Mouse (Mus musculus) MEL (cell line): ENCODE measurements around the gene Pde1a. TPM values are rescaled to one million over a fixed set of nuclear protein-coding genes. Genes with fewer than 3 reads are reported as not detected.

Experiments used
- DNase-seq: peaks from one replicate; pipeline ENCODE4 v3.0.0; 2011; ENCODE audit warnings: low read depth, low spot score
- H3K27ac ChIP-seq: 2 replicates; pipeline ENCODE4 v1.5.1; 2012; ENCODE audit warnings: low read depth, mild to moderate bottlenecking, control low read depth, low read length, moderate library complexity; ENCODE audit not compliant: control insufficient read depth
- H3K27me3 ChIP-seq, 2 experiments: fragments of 150-350 bp in 1 of 2; sonication (generic) in 1 of 2; 2 replicates each; pipeline ENCODE4 v1.6.1; 2012; ENCODE audit warnings: low read length in 2 of 2, mild to moderate bottlenecking in 2 of 2, improper control_type of control experiment in 1 of 2, moderate library complexity in 1 of 2; ENCODE audit not compliant: insufficient read depth in 2 of 2, control insufficient read depth in 1 of 2
- H3K36me3 ChIP-seq, 2 experiments: 2 replicates each; pipeline ENCODE4 v1.6.1; 2012 to 2014; ENCODE audit warnings: low read length in 2 of 2, improper control_type of control experiment in 1 of 2, inconsistent platforms in 1 of 2, mild to moderate bottlenecking in 1 of 2; ENCODE audit not compliant: insufficient read depth in 2 of 2, control insufficient read depth in 1 of 2
- H3K4me1 ChIP-seq, 2 experiments: fragments of 150-350 bp in 1 of 2; sonication (generic) in 1 of 2; 2 replicates each; pipeline ENCODE4 v1.6.1; 2012; ENCODE audit warnings: low read length in 2 of 2, improper control_type of control experiment in 1 of 2, mild to moderate bottlenecking in 1 of 2; ENCODE audit not compliant: insufficient read depth in 2 of 2, control insufficient read depth in 1 of 2
- H3K4me3 ChIP-seq, 2 experiments: fragments of 150-350 bp in 1 of 2; sonication (generic) in 1 of 2; 2 replicates each; pipeline ENCODE4 v1.5.1; 2012; ENCODE audit warnings: low read depth in 2 of 2, low read length in 2 of 2, mild to moderate bottlenecking in 2 of 2, moderate library complexity in 2 of 2, control low read depth in 1 of 2, improper control_type of control experiment in 1 of 2; ENCODE audit not compliant: control insufficient read depth in 1 of 2, insufficient read depth in 1 of 2
- H3K79me2 ChIP-seq: 2 replicates; pipeline ENCODE4 v1.6.1; 2012; ENCODE audit warnings: mild to moderate bottlenecking, low read length, moderate library complexity; ENCODE audit not compliant: control insufficient read depth, poor library complexity, insufficient read depth
- H3K9ac ChIP-seq: 2 replicates; pipeline ENCODE4 v1.6.1; 2012; ENCODE audit warnings: low read depth, mild to moderate bottlenecking, control low read depth, low read length, moderate library complexity; ENCODE audit not compliant: control insufficient read depth, poor library complexity, severe bottlenecking
- H3K9me3 ChIP-seq: fragments of 150-350 bp; sonication (generic); replicated peaks from 2 replicates; pipeline ENCODE4 v1.6.1; 2012; ENCODE audit warnings: mild to moderate bottlenecking, low read length, improper control_type of control experiment, moderate library complexity; ENCODE audit not compliant: insufficient read depth
- CHD1 ChIP-seq: IDR thresholded peaks from 2 replicates; pipeline ENCODE4 v1.6.1; 2012; ENCODE audit warnings: low read depth, mild to moderate bottlenecking, inconsistent platforms, low read length, improper control_type of control experiment
- CTCF ChIP-seq, 3 experiments: IDR thresholded peaks in 2 of 3; conservative IDR thresholded peaks in 1 of 3; 2 replicates each; pipeline ENCODE4 v1.5.1; 2011 to 2012; ENCODE audit warnings: low read length in 3 of 3, low read depth in 2 of 3, mild to moderate bottlenecking in 2 of 3, improper control_type of control experiment in 1 of 3, inconsistent platforms in 1 of 3, mixed read lengths in 1 of 3, moderate library complexity in 1 of 3; ENCODE audit not compliant: control insufficient read depth in 1 of 3, insufficient read depth in 1 of 3, poor library complexity in 1 of 3, severe bottlenecking in 1 of 3
- E2F4 ChIP-seq: IDR thresholded peaks from 2 replicates; pipeline ENCODE4 v1.6.1; 2011; ENCODE audit warnings: low read depth, low read length, improper control_type of control experiment, borderline replicate concordance
- EP300 ChIP-seq, 2 experiments: IDR thresholded peaks; 2 replicates each; pipeline ENCODE4 v1.6.1; 2011; ENCODE audit warnings: improper control_type of control experiment in 2 of 2, low read length in 2 of 2, low read depth in 1 of 2, mild to moderate bottlenecking in 1 of 2
- GABPA ChIP-seq: IDR thresholded peaks from 2 replicates; pipeline ENCODE4 v1.6.1; 2012; ENCODE audit warnings: low read depth, mild to moderate bottlenecking, inconsistent platforms, low read length, improper control_type of control experiment, moderate library complexity
- HCFC1 ChIP-seq: IDR thresholded peaks from 2 replicates; pipeline ENCODE4 v1.6.1; 2012; ENCODE audit warnings: low read depth, mild to moderate bottlenecking, inconsistent platforms, low read length, improper control_type of control experiment, moderate library complexity
- KAT2A ChIP-seq: conservative IDR thresholded peaks from 2 replicates; pipeline ENCODE4 v1.6.1; 2012; ENCODE audit warnings: low read depth, low read length, improper control_type of control experiment, inconsistent platforms
- MAFK ChIP-seq: IDR thresholded peaks from 2 replicates; pipeline ENCODE4 v1.6.1; 2011; ENCODE audit warnings: low read depth, mild to moderate bottlenecking, low read length, improper control_type of control experiment, borderline replicate concordance
- MAX ChIP-seq: IDR thresholded peaks from 2 replicates; pipeline ENCODE4 v1.6.1; 2011; ENCODE audit warnings: low read length, improper control_type of control experiment
- MEF2A ChIP-seq: IDR thresholded peaks from 2 replicates; pipeline ENCODE4 v1.6.1; 2014; ENCODE audit warnings: low read depth, mild to moderate bottlenecking, inconsistent platforms, low read length, improper control_type of control experiment; ENCODE audit not compliant: poor library complexity, insufficient replicate concordance, severe bottlenecking; ENCODE audit errors: extremely low read depth
- MXI1 ChIP-seq: IDR thresholded peaks from 2 replicates; pipeline ENCODE4 v1.6.1; 2011; ENCODE audit warnings: mild to moderate bottlenecking, low read depth, low read length, improper control_type of control experiment
- NRF1 ChIP-seq: IDR thresholded peaks from 2 replicates; pipeline ENCODE4 v1.6.1; 2014; ENCODE audit warnings: low read depth, mild to moderate bottlenecking, inconsistent platforms, low read length, improper control_type of control experiment, moderate library complexity; ENCODE audit not compliant: poor library complexity, insufficient read depth, severe bottlenecking
- POLR2A ChIP-seq, 2 experiments: IDR thresholded peaks; 2 replicates each; pipeline ENCODE4 v1.6.1; 2011 to 2012; ENCODE audit warnings: low read length in 2 of 2, mild to moderate bottlenecking in 2 of 2, control low read depth in 1 of 2, improper control_type of control experiment in 1 of 2, low read depth in 1 of 2, moderate library complexity in 1 of 2; ENCODE audit not compliant: control insufficient read depth in 1 of 2, insufficient read depth in 1 of 2, poor library complexity in 1 of 2
- RAD21 ChIP-seq: IDR thresholded peaks from 2 replicates; pipeline ENCODE4 v1.6.1; 2011; ENCODE audit warnings: mild to moderate bottlenecking, low read depth, low read length, improper control_type of control experiment
- RCOR1 ChIP-seq: IDR thresholded peaks from 2 replicates; pipeline ENCODE4 v1.6.1; 2012; ENCODE audit warnings: low read depth, mild to moderate bottlenecking, inconsistent platforms, low read length, improper control_type of control experiment
- SIN3A ChIP-seq: IDR thresholded peaks from 2 replicates; pipeline ENCODE4 v1.6.1; 2012; ENCODE audit warnings: low read length, improper control_type of control experiment, inconsistent platforms
- SMC3 ChIP-seq: IDR thresholded peaks from 2 replicates; pipeline ENCODE4 v1.6.1; 2011; ENCODE audit warnings: low read depth, low read length, improper control_type of control experiment
- TBP ChIP-seq: IDR thresholded peaks from 2 replicates; pipeline ENCODE4 v1.8.0; 2011; ENCODE audit warnings: low read depth, low read length, improper control_type of control experiment
- TCF12 ChIP-seq: IDR thresholded peaks from 2 replicates; pipeline ENCODE4 v1.6.1; 2014; ENCODE audit warnings: low read depth, mild to moderate bottlenecking, inconsistent platforms, low read length, improper control_type of control experiment, moderate library complexity
- USF1 ChIP-seq: IDR thresholded peaks from 2 replicates; pipeline ENCODE4 v1.6.1; 2014; ENCODE audit warnings: low read depth, mild to moderate bottlenecking, inconsistent platforms, low read length, improper control_type of control experiment, moderate library complexity
- USF2 ChIP-seq, 2 experiments: IDR thresholded peaks; 2 replicates each; pipeline ENCODE4 v1.6.1; 2011 to 2012; ENCODE audit warnings: improper control_type of control experiment in 2 of 2, low read length in 2 of 2, borderline replicate concordance in 1 of 2, inconsistent platforms in 1 of 2, low read depth in 1 of 2, mild to moderate bottlenecking in 1 of 2; ENCODE audit not compliant: insufficient read depth in 1 of 2
- ZKSCAN1 ChIP-seq: IDR thresholded peaks from 2 replicates; pipeline ENCODE4 v1.6.1; 2012; ENCODE audit warnings: low read depth, mild to moderate bottlenecking, inconsistent platforms, low read length, improper control_type of control experiment, moderate library complexity
- ZMIZ1 ChIP-seq: IDR thresholded peaks from 2 replicates; pipeline ENCODE4 v1.6.1; 2012; ENCODE audit warnings: low read depth, mild to moderate bottlenecking, inconsistent platforms, low read length, improper control_type of control experiment, moderate library complexity
- polyA plus RNA-seq, 2 experiments: library from polyadenylated mRNA; stranded (reverse) in 1 of 2; unstranded in 1 of 2; fragments of >175 nt in 1 of 2; fragments of >200 nt in 1 of 2; gene quantifications; 2 replicates each; pipeline versions ENCODE4 v1.2.1 to v1.2.4; 2012; ENCODE audit warnings: low replicate concordance in 2 of 2, low read depth in 1 of 2; ENCODE audit not compliant: insufficient read length in 2 of 2, insufficient read depth in 1 of 2, missing spikeins in 1 of 2
- total RNA-seq: library from RNA; depleted of rRNA; stranded (reverse); fragments of 300-350 nt; gene quantifications from 2 replicates; pipeline ENCODE4 v1.2.3, GENCODE M21; 2012

Gene Pde1a
- total and polyA plus RNA-seq, 3 experiments: not detected

DNA sequence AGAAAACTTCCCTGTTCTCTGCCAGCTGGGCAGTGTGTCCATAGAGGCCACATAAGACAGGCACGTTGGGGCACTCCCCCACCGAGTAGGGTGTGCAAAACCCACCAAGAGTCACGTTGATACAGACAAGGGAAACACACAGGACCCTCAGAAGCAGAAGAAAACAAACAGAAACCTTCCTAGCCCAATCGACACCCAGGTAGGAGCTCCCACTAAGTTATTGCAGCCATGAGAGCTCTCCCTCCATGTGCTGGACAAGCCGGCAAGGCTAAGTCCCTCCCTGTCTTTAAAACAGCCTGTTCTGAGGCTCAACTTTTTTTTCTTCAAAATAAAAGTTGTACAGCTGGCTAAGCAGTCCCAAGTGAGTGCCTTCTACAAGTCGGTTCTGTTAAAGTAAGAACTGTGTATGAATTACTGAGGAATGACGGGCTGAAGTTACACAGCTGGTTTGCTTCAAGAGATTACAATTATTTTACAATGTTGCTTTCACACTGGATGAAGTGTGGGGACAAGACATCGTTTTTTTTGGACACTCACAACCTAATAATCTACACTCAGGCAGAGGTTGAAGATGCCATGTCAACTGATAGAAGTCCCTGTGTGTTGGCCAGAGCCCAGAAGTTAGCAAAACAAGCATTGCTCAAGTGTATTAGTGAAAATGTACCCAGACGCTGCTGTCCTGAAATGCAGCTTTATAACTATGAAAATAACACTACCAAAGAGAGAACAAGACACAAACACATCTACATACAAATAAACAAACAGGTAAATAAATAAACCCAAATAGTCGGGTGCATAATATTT, 90.4 kb downstream of the Pde1a start:
- Histone ChIP-seq H3K9ac (no peak overlapping the region), H3K79me2 (no peaks in the 10 kb centered on the region), H3K9me3 (no peaks in the 10 kb centered on the region), H3K4me3 (no peak overlapping the region), H3K27me3 (no peaks in the 10 kb centered on the region), H3K27ac (no peak overlapping the region)
- no peak for DNase-seq
- TF ChIP-seq ZMIZ1: no peak
- no peak for TF ChIP-seq MAFK
- TF ChIP-seq RCOR1: no peak
- TF ChIP-seq TBP: no peak
- no peak for TF ChIP-seq POLR2A (IDR thresholded peaks at IDR 0.05; ENCODE audit: control insufficient read depth in 1 of 2, insufficient read depth in 1 of 2, low read depth in 1 of 2, low read length in 2 of 2, poor library complexity in 1 of 2)
- no peak for TF ChIP-seq E2F4
- no peak for TF ChIP-seq MXI1
- TF ChIP-seq SIN3A: no peak
- no peak for TF ChIP-seq NRF1
- no peak for TF ChIP-seq RAD21
- TF ChIP-seq MAX: no peak
- TF ChIP-seq CHD1: no peak
- no peak for TF ChIP-seq MEF2A
- no peak for TF ChIP-seq HCFC1
- no peak for TF ChIP-seq GABPA
- TF ChIP-seq SMC3: no peak
- no peak for TF ChIP-seq KAT2A
- TF ChIP-seq ZKSCAN1: no peak
- TF ChIP-seq EP300 (IDR thresholded peaks at IDR 0.05; ENCODE audit: low read depth in 1 of 2, low read length in 2 of 2): no peak
- TF ChIP-seq TCF12: no peak
- TF ChIP-seq, all 39 proteins: peak for 0
- H3K36me3 ChIP-seq: no peaks in the 10 kb centered on the region
- no peaks in the 10 kb centered on the region for H3K4me1 ChIP-seq

DNA sequence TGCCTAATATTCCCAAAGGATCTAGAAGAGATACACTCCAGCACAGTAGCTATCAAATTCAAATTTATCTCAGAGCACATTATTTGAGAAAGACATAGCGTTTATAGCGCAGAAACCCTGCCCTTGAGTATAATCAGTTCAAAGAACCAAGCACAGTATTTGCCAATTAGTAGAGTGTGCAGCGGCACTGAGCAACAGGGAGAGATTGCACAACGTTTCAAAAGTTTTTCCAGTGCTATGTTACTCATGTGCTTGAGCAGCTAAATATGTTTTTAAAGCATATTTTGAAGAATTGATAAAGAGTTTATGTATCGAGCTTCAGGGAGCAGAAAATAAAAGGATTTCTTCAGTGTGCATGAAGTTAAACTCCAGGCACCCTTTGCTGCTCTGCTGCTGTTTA, 91.3 kb downstream of the Pde1a start:
- H3K36me3 ChIP-seq: no peaks in the 10 kb centered on the region
- no peaks in the 10 kb centered on the region for H3K79me2 ChIP-seq
- no peaks in the 10 kb centered on the region for H3K9me3 ChIP-seq
- H3K4me1 ChIP-seq: no peaks in the 10 kb centered on the region
- no peak overlapping the region for H3K4me3 ChIP-seq
- DNase-seq: no peak
- no peaks in the 10 kb centered on the region for H3K27me3 ChIP-seq
- H3K27ac ChIP-seq: no peak overlapping the region
- TF ChIP-seq NRF1 (no peak), CTCF (IDR thresholded peaks at IDR 0.05 in 2 of 3, conservative IDR thresholded peaks at IDR 0.05 in 1 of 3; ENCODE audit: control insufficient read depth in 1 of 3, insufficient read depth in 1 of 3, low read depth in 2 of 3, low read length in 3 of 3, poor library complexity in 1 of 3, severe bottlenecking in 1 of 3) (no peak), USF1 (no peak), MXI1 (no peak), USF2 (IDR thresholded peaks at IDR 0.05; ENCODE audit: borderline replicate concordance in 1 of 2, insufficient read depth in 1 of 2, low read depth in 1 of 2, low read length in 2 of 2) (no peak), TCF12 (no peak)
- H3K9ac ChIP-seq: no peak overlapping the region
